Mouse (Mus musculus): Measurements from ENCODE around the gene Fmnl2.

DNA sequence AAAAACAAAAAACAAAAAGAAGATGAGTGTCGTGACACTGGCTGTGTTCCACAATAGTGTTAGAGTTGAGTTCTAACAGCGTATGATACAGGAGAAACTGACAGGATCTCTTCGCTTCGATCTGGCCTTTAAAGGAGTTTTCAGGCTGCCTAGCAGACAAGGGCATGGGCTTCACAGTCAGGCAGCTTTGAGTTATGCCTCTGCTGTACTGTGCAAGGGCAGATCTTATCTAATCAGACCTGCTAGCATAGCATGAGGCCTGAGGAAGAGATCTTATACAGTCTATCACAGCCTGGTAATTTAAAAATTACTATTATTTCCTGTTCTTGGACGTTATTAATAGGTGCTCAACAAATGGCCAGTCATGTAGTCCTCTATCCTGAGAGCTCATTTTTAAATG, 86.9 kb downstream of the Fmnl2 start:
- TF ChIP-seq CTCF (IDR thresholded peaks at IDR 0.05; ENCODE audit: extremely low read depth, insufficient read length, insufficient replicate concordance, low read depth, low read length), result no peak
- no peak for TF ChIP-seq POLR2A (IDR thresholded peaks at IDR 0.05; ENCODE audit: low read depth, low read length)
